Mouse (Mus musculus) ES-Bruce4 (cell line): Measurements from ENCODE around the gene Dedd2. TPM values are rescaled to one million over a fixed set of nuclear protein-coding genes. Genes with fewer than 3 reads are reported as not detected.

Source experiments
- H3K27ac ChIP-seq: 2 replicates; pipeline ENCODE4 v1.5.1; 2012; ENCODE audit warnings: low read length, inconsistent platforms; ENCODE audit not compliant: insufficient read depth
- H3K27me3 ChIP-seq: 2 replicates; pipeline ENCODE4 v1.6.1; 2012; ENCODE audit warnings: mild to moderate bottlenecking, low read length, inconsistent platforms; ENCODE audit not compliant: control insufficient read depth, poor library complexity, insufficient read depth, severe bottlenecking
- H3K36me3 ChIP-seq: 2 replicates; pipeline ENCODE4 v1.6.1; 2012; ENCODE audit warnings: inconsistent platforms, mild to moderate bottlenecking, low read length, moderate library complexity; ENCODE audit not compliant: control insufficient read depth, poor library complexity, insufficient read depth, severe bottlenecking
- H3K4me1 ChIP-seq: one replicate; pipeline ENCODE4 v1.8.1; 2011; ENCODE audit warnings: low read length; ENCODE audit not compliant: control insufficient read depth, insufficient read depth
- H3K4me3 ChIP-seq: 2 replicates; pipeline ENCODE4 v1.5.1; 2011; ENCODE audit warnings: low read depth, mild to moderate bottlenecking, low read length
- H3K9ac ChIP-seq: 2 replicates; pipeline ENCODE4 v1.6.1; 2012; ENCODE audit warnings: low read depth, mild to moderate bottlenecking, inconsistent platforms; ENCODE audit not compliant: poor library complexity, severe bottlenecking
- H3K9me3 ChIP-seq: replicated peaks from 2 replicates; pipeline ENCODE4 v1.6.1; 2012; ENCODE audit warnings: mild to moderate bottlenecking, low read length, inconsistent platforms; ENCODE audit not compliant: control insufficient read depth, poor library complexity, insufficient read depth, severe bottlenecking
- CTCF ChIP-seq: IDR thresholded peaks from one replicate; pipeline ENCODE4 v1.8.1; 2011; ENCODE audit warnings: low read depth, low read length
- EP300 ChIP-seq: IDR thresholded peaks from 2 replicates; pipeline ENCODE4 v1.6.1; 2011; ENCODE audit warnings: low read depth, low read length; ENCODE audit not compliant: insufficient read depth
- POLR2A ChIP-seq: IDR thresholded peaks from one replicate; pipeline ENCODE4 v1.8.1; 2011; ENCODE audit warnings: low read length; ENCODE audit not compliant: insufficient read depth
- polyA plus RNA-seq: library from polyadenylated mRNA; stranded (reverse); fragments of >200 nt; gene quantifications from 2 replicates; pipeline ENCODE4 v1.2.4, GENCODE M21; 2011; ENCODE audit warnings: low read depth; ENCODE audit not compliant: missing spikeins, insufficient read depth, insufficient read length

The Dedd2 gene
- polyA plus RNA-seq, 1 experiment, result 10.2 TPM

GRCm38 (mm10) chr7:25232101-25232648 is 11.8 kb upstream of the Dedd2 start:
- Histone ChIP-seq H3K9me3 (no peaks in the 10 kb centered on the region), H3K4me1 (no peaks in the 10 kb centered on the region), H3K9ac (no peak overlapping the region), H3K4me3 (no peak overlapping the region), H3K27ac (no peak overlapping the region), H3K36me3 (peaks cover 36% of the 10 kb centered on the region), H3K27me3 (no peaks in the 10 kb centered on the region)
- no peak for TF ChIP-seq POLR2A

GRCm38 (mm10) chr7:25230690-25231285 is 10.4 kb upstream of the Dedd2 start:
- TF ChIP-seq EP300, result no peak
- no peak for TF ChIP-seq CTCF
- TF ChIP-seq POLR2A, result no peak
- Histone ChIP-seq H3K9me3 (no peaks in the 10 kb centered on the region), H3K36me3 (peaks cover 37% of the 10 kb centered on the region), H3K27ac (no peak overlapping the region), H3K4me1 (no peaks in the 10 kb centered on the region), H3K9ac (no peak overlapping the region), H3K27me3 (no peaks in the 10 kb centered on the region), H3K4me3 (no peak overlapping the region)

DNA sequence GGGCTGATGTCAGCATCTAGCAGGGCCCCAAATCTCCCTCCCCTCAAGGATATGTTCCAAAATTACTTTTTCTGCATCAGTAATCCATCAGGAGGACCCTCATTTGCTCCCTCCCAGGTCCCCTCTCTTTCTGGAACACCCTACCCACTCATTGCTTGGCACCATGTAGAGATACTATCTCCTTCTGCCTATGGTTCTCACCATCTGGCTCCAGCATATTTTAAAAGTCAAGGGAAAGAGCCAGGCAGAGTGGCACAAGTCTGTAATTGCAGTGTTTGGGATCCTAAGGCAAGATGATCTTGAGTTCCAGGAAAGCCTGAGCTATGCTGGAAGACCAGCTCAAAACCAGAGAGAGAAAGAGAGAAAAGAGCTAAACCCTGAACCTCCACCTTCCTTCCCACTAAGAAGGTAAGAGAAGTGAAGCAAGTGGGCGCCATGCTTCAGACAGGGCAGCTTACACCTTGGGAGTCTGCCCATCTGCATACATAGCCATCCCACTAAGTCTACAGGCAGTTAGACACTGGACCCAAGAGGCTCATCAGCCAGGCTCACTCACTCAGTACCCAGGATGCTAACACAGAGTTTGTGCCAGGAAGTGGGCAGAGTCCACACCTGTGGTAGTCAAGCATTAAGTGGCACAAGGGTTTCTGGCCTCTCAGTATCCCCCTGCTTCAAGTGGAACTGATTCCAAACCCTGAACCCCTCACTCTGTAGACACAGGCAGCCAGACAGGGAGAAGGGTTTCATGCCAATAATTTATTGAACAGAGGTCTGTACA is 7.3 kb upstream of the Dedd2 start:
- no peak for TF ChIP-seq CTCF
- TF ChIP-seq POLR2A, result no peak
- Histone ChIP-seq H3K27ac (no peak overlapping the region), H3K4me1 (no peaks in the 10 kb centered on the region), H3K4me3 (no peak overlapping the region), H3K27me3 (no peaks in the 10 kb centered on the region), H3K36me3 (peaks cover 32% of the 10 kb centered on the region), H3K9ac (no peak overlapping the region), H3K9me3 (no peaks in the 10 kb centered on the region)

GRCm38 (mm10) chr7:25222275-25222967 is 2.0 kb upstream of the Dedd2 start:
- Histone ChIP-seq H3K27ac (no peak overlapping the region), H3K36me3 (peaks cover 4% of the 10 kb centered on the region; the same call in 1 of the 2 replicates), H3K9ac (peak overlapping the region; percentile 59; the same call in 1 of the 2 replicates), H3K27me3 (no peaks in the 10 kb centered on the region), H3K4me1 (peaks cover 4% of the 10 kb centered on the region), H3K4me3 (no peak overlapping the region), H3K9me3 (no peaks in the 10 kb centered on the region)
- no peak for TF ChIP-seq POLR2A
- TF ChIP-seq CTCF, result no peak
- TF ChIP-seq EP300, result no peak

DNA sequence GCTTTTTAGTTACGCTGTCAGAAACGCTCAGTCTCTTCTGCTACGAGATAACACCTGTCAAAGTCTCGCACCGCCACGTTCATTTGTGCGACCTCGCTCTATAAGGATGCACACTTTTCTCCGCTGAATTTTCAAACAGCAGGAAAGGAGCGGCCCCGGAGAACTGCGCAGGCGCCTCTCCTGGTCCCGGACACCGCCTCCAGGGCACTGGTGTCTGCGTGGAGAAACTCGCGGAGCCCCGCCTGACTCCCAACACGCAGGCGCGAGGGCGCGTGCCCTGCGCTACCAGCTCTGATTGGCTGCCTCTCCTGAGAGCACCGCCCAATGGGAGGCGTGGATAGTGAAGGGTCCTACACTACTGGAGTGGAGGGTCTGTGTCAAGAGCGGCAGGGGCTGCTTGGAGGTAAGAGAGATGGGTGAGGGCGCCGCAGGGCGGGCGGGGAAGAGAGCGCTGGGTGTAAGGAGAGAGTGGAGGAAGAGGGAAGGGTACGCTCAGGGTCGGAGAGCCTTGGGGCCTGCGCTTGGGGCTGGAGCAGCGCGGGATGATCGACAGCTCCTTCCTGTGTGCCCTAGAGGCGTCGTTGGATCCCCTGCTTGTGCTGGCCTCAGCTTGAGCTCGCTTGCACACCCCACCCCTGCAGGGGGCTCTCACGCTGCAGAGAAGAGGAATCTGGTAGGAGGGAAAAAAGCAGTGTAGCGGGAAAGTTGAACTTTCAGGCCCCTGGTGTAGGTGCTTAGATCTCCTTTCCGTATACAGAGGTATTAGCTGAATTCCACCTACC is 878 bp upstream of the Dedd2 start, which contains the start of gene Zfp526:
TSS of gene Zfp526 (plus strand) at position 324 of the 782 bp plus-strand sequence.
- H3K27me3 ChIP-seq, result no peaks in the 10 kb centered on the region
- TF ChIP-seq CTCF, result no peak
- TF ChIP-seq POLR2A, result peak; percentile 40
- TF ChIP-seq EP300, result 0 out of 2 replicates have a peak, but pooled peaks have one; percentile 25
- peaks cover 4% of the 10 kb centered on the region for H3K4me1 ChIP-seq
- peak within 1 kb of the TSS; percentile 20; the same call in 1 of the 2 replicates for H3K27ac ChIP-seq
- H3K9me3 ChIP-seq, result no peaks in the 10 kb centered on the region
- H3K36me3 ChIP-seq, result no peaks in the 10 kb centered on the region; the same call in 1 of the 2 replicates
- H3K9ac ChIP-seq, result peak within 1 kb of the TSS; percentile 59
- peak within 1 kb of the TSS; percentile 84 for H3K4me3 ChIP-seq
